Mouse (Mus musculus): ENCODE results near the gene Washc4.

DNA sequence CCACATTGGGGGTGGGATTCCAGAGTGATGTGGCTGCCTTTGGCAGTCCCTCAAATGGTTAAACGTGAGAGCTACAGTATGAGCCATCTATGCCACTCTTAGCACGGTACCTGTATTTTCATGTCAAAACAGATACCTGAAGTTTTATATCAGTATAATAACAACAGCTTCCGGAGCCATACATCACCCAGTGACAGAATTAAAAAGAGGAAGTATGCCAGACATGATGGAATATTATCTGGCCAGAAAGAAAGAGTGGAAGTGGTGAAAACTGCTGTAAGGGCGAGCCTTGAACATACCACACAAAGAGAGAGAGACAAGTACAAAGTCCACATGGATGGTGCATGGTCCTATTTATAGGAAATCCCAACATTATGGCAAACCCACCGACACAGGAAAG, 32.2 kb upstream of the Washc4 start:
- no peak for TF ChIP-seq CTCF (IDR thresholded peaks at IDR 0.05; ENCODE audit: control insufficient read depth, insufficient read depth, insufficient replicate concordance, low read depth, low read length)
- TF ChIP-seq POLR2A (IDR thresholded peaks at IDR 0.05; ENCODE audit: control insufficient read depth, low read depth, low read length), result no peak
